In genomic region chr8:128386963-128387621, GRCm38 (mm10) we compare ENCODE assay signal across 8 mouse cellular contexts. TPM values are rescaled to one million over a fixed set of nuclear protein-coding genes. Genes with fewer than 3 reads are reported as not detected.
DNase-seq lines count a peak whose midpoint lies in the region; ATAC-seq and TF ChIP-seq lines count a peak whose summit lies in the region.

No protein-coding gene starts in this region.

- DNase-seq in adrenal gland, adult (ENCODE audit: inconsistent age in 2 of 2, low spot score in 1 of 2) = peak; percentile 41 to 64
- no peak for DNase-seq in adrenal gland, postnatal 25 days
- DNase-seq in heart, adult 18-20 months = peak; percentile 59 to 85
- DNase-seq in kidney, adult 9 months = peak; percentile 74
- DNase-seq in lung, adult 18-20 months = peak; percentile 64 to 72
- no peak for DNase-seq in stomach, postnatal 0 days (ENCODE audit: low spot score)
- no peak for DNase-seq in right cerebral cortex, postnatal 36 days (ENCODE audit: low spot score in 2 of 2)
- DNase-seq in testis, postnatal 10 days (ENCODE audit: low spot score) = no peak

- no peak overlapping the region for H3K9ac ChIP-seq in stomach, postnatal 0 days (ENCODE audit: low read length)

- no peak for TF ChIP-seq CTCF in stomach, postnatal 0 days (IDR thresholded peaks at IDR 0.05; ENCODE audit: low read depth)

- no peak for TF ChIP-seq EP300 in stomach, postnatal 0 days (optimal IDR thresholded peaks at IDR 0.05)

- no peaks in the 10 kb centered on the region for H3K9me3 ChIP-seq in stomach, postnatal 0 days (ENCODE audit: control insufficient read depth, low read length)

- no peak for ATAC-seq in stomach, postnatal 0 days (ENCODE audit: low FRiP score, low TSS enrichment)

- no peaks in the 10 kb centered on the region for H3K27me3 ChIP-seq in stomach, postnatal 0 days (ENCODE audit: control insufficient read depth, insufficient read depth, low read length)

- H3K27ac ChIP-seq in stomach, postnatal 0 days (replicated peaks) = no peak overlapping the region

- WGBS in stomach, postnatal 0 days = 58% methylated on average over 2 of the region's 2 CpGs

- H3K4me2 ChIP-seq in stomach, postnatal 0 days (replicated peaks; ENCODE audit: low read depth) = no peak overlapping the region

- no peak overlapping the region for H3K4me3 ChIP-seq in stomach, postnatal 0 days (ENCODE audit: low read depth, low read length)

- no peaks in the 10 kb centered on the region for H3K4me1 ChIP-seq in stomach, postnatal 0 days (replicated peaks; ENCODE audit: control insufficient read depth, insufficient read depth)

- H3K36me3 ChIP-seq in stomach, postnatal 0 days (ENCODE audit: control insufficient read depth, insufficient read depth, low read length) = no peaks in the 10 kb centered on the region

RNA-seq across cellular contexts. Expression of gene Nrp1, which starts 28.7 kb away (rescaled TPM):
- 115 and 135 TPM in 2 replicates for total RNA-seq in adrenal gland, postnatal 25 days (2021)
- total RNA-seq in heart, adult 18-20 months (2021) = 100 to 1,000 TPM in 1 of 2 experiments, 10 to 100 TPM in 1; 88.3 to 107 TPM
- polyA plus RNA-seq in stomach, postnatal 0 days (2015; fragmentation: Nextera tagmentation; extraction: Ambion mirVana) = 16.9 and 17.9 TPM in 2 replicates

Comparison
In these comparisons a context has a peak if more than half of its experiments do, and no peak if none do; other contexts are left out.
1. DNase-seq: peak in adrenal gland, adult (2 of 2), heart, adult 18-20 months (2 of 2), kidney, adult 9 months (single experiment) and lung, adult 18-20 months (2 of 2); none in adrenal gland, postnatal 25 days (single experiment), stomach, postnatal 0 days (single experiment), right cerebral cortex, postnatal 36 days (0 of 2) and testis, postnatal 10 days (single experiment).